Mouse (Mus musculus): ENCODE results near the gene Ttc7b. TPM values are rescaled to one million over a fixed set of nuclear protein-coding genes. Genes with fewer than 3 reads are reported as not detected.

Gene Ttc7b
- total and polyA plus RNA-seq, 3 experiments = 11.7 to 23.7 TPM; not detected in 1

DNA sequence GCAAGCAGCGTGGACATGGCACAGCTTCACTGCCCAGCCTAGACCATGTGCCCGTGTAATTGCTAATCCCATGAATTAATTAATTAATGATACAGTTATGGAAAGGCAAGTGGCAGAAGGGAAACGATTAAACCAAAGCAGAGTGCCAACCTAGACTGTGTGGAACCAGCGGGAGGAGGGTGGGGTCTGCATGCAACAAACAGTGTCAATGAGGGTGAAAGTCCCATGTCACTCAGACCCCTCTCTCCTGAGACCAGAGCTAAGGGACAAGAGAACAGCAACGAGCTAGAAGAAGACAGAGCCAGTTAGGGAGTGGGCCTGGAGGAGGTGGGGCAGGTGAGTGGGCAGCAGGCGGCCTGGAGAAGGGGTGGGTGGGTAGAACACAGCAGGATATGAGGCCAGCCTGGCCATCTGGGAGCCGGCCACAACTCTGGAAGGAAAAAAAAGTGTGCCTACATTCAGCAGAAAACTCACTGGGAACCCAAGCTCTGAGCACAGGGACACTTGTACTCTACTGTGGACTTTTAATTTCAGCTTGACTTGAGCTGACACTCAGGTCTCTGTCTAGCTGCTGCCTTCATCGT is 39.1 kb downstream of the Ttc7b start:
- Histone ChIP-seq H3K27ac (ENCODE audit: control insufficient read depth, low read depth, low read length) (no peak overlapping the region), H3K4me1 (ENCODE audit: control insufficient read depth in 1 of 2, insufficient read depth in 2 of 2, low read length in 2 of 2) (no peaks in the 10 kb centered on the region), H3K4me3 (ENCODE audit: control insufficient read depth in 1 of 2, insufficient read depth in 1 of 2, low read depth in 2 of 2, low read length in 2 of 2) (no peak overlapping the region), H3K79me2 (ENCODE audit: control insufficient read depth, insufficient read depth, low read length, poor library complexity) (no peaks in the 10 kb centered on the region), H3K36me3 (ENCODE audit: control insufficient read depth in 1 of 2, insufficient read depth in 2 of 2, low read length in 2 of 2) (peaks cover 0 to 2% of the 10 kb centered on the region in 2 experiments; a peak in 1 of 4 replicates), H3K27me3 (ENCODE audit: control insufficient read depth in 1 of 2, insufficient read depth in 2 of 2, low read length in 2 of 2) (no peaks in the 10 kb centered on the region), H3K9ac (ENCODE audit: control insufficient read depth, low read depth, low read length, poor library complexity, severe bottlenecking) (no peak overlapping the region), H3K9me3 (replicated peaks; ENCODE audit: insufficient read depth, low read length) (no peaks in the 10 kb centered on the region)
- no peak for TF ChIP-seq ZNF384 (IDR thresholded peaks at IDR 0.05; ENCODE audit: low read depth, low read length)
- no peak for TF ChIP-seq MAFK (IDR thresholded peaks at IDR 0.05; ENCODE audit: borderline replicate concordance, low read depth, low read length)
- no peak for TF ChIP-seq HCFC1 (IDR thresholded peaks at IDR 0.05; ENCODE audit: low read depth, low read length)
- no peak for TF ChIP-seq CHD2 (IDR thresholded peaks at IDR 0.05; ENCODE audit: low read length)
- no peak for TF ChIP-seq POLR2A (IDR thresholded peaks at IDR 0.05; ENCODE audit: control insufficient read depth in 1 of 2, insufficient read depth in 1 of 2, low read depth in 1 of 2, low read length in 2 of 2, poor library complexity in 1 of 2)
- TF ChIP-seq MYC (IDR thresholded peaks at IDR 0.05; ENCODE audit: low read depth, low read length) = no peak
- no peak for TF ChIP-seq NRF1 (IDR thresholded peaks at IDR 0.05; ENCODE audit: insufficient read depth, low read depth, low read length, poor library complexity, severe bottlenecking)
- TF ChIP-seq USF2 (IDR thresholded peaks at IDR 0.05; ENCODE audit: borderline replicate concordance in 1 of 2, insufficient read depth in 1 of 2, low read depth in 1 of 2, low read length in 2 of 2) = no peak
- TF ChIP-seq GABPA (IDR thresholded peaks at IDR 0.05; ENCODE audit: low read depth, low read length) = no peak
- no peak for TF ChIP-seq USF1 (IDR thresholded peaks at IDR 0.05; ENCODE audit: low read depth, low read length)
- TF ChIP-seq KAT2A (conservative IDR thresholded peaks at IDR 0.05; ENCODE audit: low read depth, low read length) = no peak
- TF ChIP-seq TBP (IDR thresholded peaks at IDR 0.05; ENCODE audit: low read depth, low read length) = no peak
- TF ChIP-seq ZC3H11A (IDR thresholded peaks at IDR 0.05; ENCODE audit: low read depth, low read length) = no peak
- no peak for TF ChIP-seq POLR2AphosphoS5 (IDR thresholded peaks at IDR 0.05; ENCODE audit: borderline replicate concordance, low read depth, low read length)
- TF ChIP-seq MYB (IDR thresholded peaks at IDR 0.05; ENCODE audit: low read depth, low read length) = no peak
- TF ChIP-seq NELFE (IDR thresholded peaks at IDR 0.05; ENCODE audit: low read depth, low read length) = no peak
- no peak for DNase-seq (ENCODE audit: low read depth, low spot score)

DNA sequence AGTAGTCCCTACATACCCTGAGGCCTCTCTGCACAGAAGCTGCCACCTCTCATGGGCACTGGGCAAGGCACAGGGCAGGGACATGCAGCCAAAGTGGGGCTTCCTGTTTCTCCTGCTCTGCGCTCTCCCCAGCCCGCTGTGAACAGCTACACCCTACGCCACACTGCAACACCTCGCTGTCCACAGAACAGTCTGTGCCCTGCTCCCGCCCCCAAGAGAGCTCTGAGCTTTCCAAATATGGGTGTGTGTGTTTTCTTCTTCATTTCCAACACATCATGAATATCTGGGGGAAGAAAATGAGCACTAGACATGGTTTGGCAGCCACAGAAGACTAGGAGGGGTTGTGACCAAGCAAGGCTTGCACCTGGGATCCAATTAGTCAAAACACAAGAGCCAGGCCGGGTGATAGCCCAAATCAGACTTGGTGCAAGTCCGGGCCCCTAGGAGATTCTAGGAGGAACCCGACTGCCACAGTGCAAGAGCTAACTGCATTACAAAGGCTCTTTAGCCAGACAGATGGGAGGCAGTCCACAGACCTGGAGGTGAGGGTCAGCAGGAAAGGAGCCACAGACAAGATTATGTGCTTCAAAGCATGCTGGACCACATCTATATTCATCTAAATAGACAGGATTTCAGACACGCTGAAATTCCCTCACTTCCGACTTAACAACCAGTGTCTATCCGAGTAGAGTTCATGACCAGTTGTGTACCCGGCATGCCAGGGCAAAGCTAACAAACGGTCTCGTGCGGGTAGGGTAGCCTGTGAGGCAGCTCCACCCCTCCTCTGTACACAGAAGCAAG is 39.8 kb downstream of the Ttc7b start:
- H3K4me1 ChIP-seq (ENCODE audit: control insufficient read depth in 1 of 2, insufficient read depth in 2 of 2, low read length in 2 of 2) = no peaks in the 10 kb centered on the region
- TF ChIP-seq TAL1 (IDR thresholded peaks at IDR 0.05; ENCODE audit: low read length) = no peak
- no peak for TF ChIP-seq BHLHE40 (IDR thresholded peaks at IDR 0.05; ENCODE audit: borderline replicate concordance, low read depth, low read length)
- no peak for TF ChIP-seq MXI1 (IDR thresholded peaks at IDR 0.05; ENCODE audit: low read depth, low read length)
- no peak for TF ChIP-seq JUND (IDR thresholded peaks at IDR 0.05; ENCODE audit: low read depth, low read length)
- TF ChIP-seq NRF1 (IDR thresholded peaks at IDR 0.05; ENCODE audit: insufficient read depth, low read depth, low read length, poor library complexity, severe bottlenecking) = no peak
- TF ChIP-seq MAZ (IDR thresholded peaks at IDR 0.05; ENCODE audit: low read depth, low read length) = no peak
- TF ChIP-seq POLR2AphosphoS2 (IDR thresholded peaks at IDR 0.05; ENCODE audit: low read length) = no peak
- no peak for TF ChIP-seq TBP (IDR thresholded peaks at IDR 0.05; ENCODE audit: low read depth, low read length)
- TF ChIP-seq USF2 (IDR thresholded peaks at IDR 0.05; ENCODE audit: borderline replicate concordance in 1 of 2, insufficient read depth in 1 of 2, low read depth in 1 of 2, low read length in 2 of 2) = no peak
- TF ChIP-seq CHD2 (IDR thresholded peaks at IDR 0.05; ENCODE audit: low read length) = no peak
- no peak for TF ChIP-seq UBTF (IDR thresholded peaks at IDR 0.05; ENCODE audit: borderline replicate concordance, insufficient read depth, low read depth, low read length)
- TF ChIP-seq ZKSCAN1 (IDR thresholded peaks at IDR 0.05; ENCODE audit: low read depth, low read length) = no peak
- no peak for TF ChIP-seq MEF2A (IDR thresholded peaks at IDR 0.05; ENCODE audit: extremely low read depth, insufficient replicate concordance, low read depth, low read length, poor library complexity, severe bottlenecking)
- no peak for TF ChIP-seq POLR2AphosphoS5 (IDR thresholded peaks at IDR 0.05; ENCODE audit: borderline replicate concordance, low read depth, low read length)
- no peak for TF ChIP-seq TCF12 (IDR thresholded peaks at IDR 0.05; ENCODE audit: low read depth, low read length)
- TF ChIP-seq SIN3A (IDR thresholded peaks at IDR 0.05; ENCODE audit: low read length) = no peak
- TF ChIP-seq HCFC1 (IDR thresholded peaks at IDR 0.05; ENCODE audit: low read depth, low read length) = no peak
- no peak for TF ChIP-seq RAD21 (IDR thresholded peaks at IDR 0.05; ENCODE audit: low read depth, low read length)

More for the DNA sequence above, 39.8 kb downstream of the Ttc7b start:
- Histone ChIP-seq H3K27me3 (ENCODE audit: control insufficient read depth in 1 of 2, insufficient read depth in 2 of 2, low read length in 2 of 2) (no peaks in the 10 kb centered on the region), H3K9ac (ENCODE audit: control insufficient read depth, low read depth, low read length, poor library complexity, severe bottlenecking) (no peak overlapping the region), H3K79me2 (ENCODE audit: control insufficient read depth, insufficient read depth, low read length, poor library complexity) (no peaks in the 10 kb centered on the region), H3K27ac (ENCODE audit: control insufficient read depth, low read depth, low read length) (no peak overlapping the region), H3K9me3 (replicated peaks; ENCODE audit: insufficient read depth, low read length) (no peaks in the 10 kb centered on the region), H3K36me3 (ENCODE audit: control insufficient read depth in 1 of 2, insufficient read depth in 2 of 2, low read length in 2 of 2) (peaks cover 0 to 2% of the 10 kb centered on the region in 2 experiments; a peak in 1 of 4 replicates), H3K4me3 (ENCODE audit: control insufficient read depth in 1 of 2, insufficient read depth in 1 of 2, low read depth in 2 of 2, low read length in 2 of 2) (no peak overlapping the region)
- DNase-seq (ENCODE audit: low read depth, low spot score) = no peak
